Mouse (Mus musculus) thymus, postnatal 36 days (tissue): ENCODE data around the gene Trdn.

Experiments
- DNase-seq, 2 experiments: peaks; one replicate each; pipeline ENCODE4 v3.0.0; 2022; ENCODE audit warnings: mixed read lengths in 2 of 2

Gene Trdn

GRCm38 (mm10) chr10:33375474-33376029 lies 295.2 kb downstream of the Trdn start:
- no peak for DNase-seq
